Mouse (Mus musculus) G1E (cell line): ENCODE measurements around the gene Dhx9.

ENCODE experiments used
- CTCF ChIP-seq: IDR thresholded peaks from 2 replicates; pipeline ENCODE4 v1.5.1; 2012; ENCODE audit warnings: low read depth, low read length, inconsistent platforms, mixed read lengths
- GATA1 ChIP-seq: IDR thresholded peaks from 2 replicates; pipeline ENCODE4 v1.6.1; 2012; ENCODE audit warnings: borderline replicate concordance, low read length, inconsistent platforms, mixed read lengths

- TF ChIP-seq GATA1 (no peak), CTCF (no peak)
These were observed 2.5 kb upstream of the Dhx9 start for GRCm38 (mm10) chr1:153489963-153490362.
